Comparison of ENCODE assay signal across 8 mouse cellular contexts in the genomic region with DNA sequence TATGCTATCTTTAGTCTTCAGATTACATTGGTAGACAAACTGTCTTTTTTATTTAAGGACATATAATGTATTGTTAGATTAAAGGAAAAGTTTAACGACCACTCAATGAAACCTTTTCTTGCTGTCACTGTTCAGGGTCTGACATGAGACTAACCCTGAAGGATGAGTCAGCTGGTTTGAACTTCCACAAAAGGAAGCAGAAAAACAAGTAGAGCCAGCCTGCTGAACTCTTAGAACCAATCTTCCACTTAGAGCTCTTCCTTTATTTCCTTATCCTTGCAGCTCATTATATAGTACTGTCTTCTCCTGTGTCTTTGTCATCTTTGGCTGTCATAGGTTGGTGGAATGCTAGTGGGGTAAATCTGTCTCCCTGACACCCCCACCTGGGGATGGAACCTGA. TPM values are rescaled to one million over a fixed set of nuclear protein-coding genes. Genes with fewer than 3 reads are reported as not detected.
DNase-seq lines count a peak whose midpoint lies in the region; ATAC-seq and TF ChIP-seq lines count a peak whose summit lies in the region.

No protein-coding gene starts in this region.

- H3K36me3 ChIP-seq in hindbrain, embryonic 12.5 days, result peaks cover 41% of the 10 kb centered on the region
- H3K36me3 ChIP-seq in megakaryocyte, embryonic 14.5 days (replicated peaks; ENCODE audit: low read length), result peaks cover 69% of the 10 kb centered on the region

- intact Hi-C loops in heart, postnatal 36 days (cut with DNase I), result loop anchor here (2.0 to 5.0 kb wide), 2 partner anchors 31 to 41 kb away; no protein-coding TSS in a partner anchor
- intact Hi-C loops in gastrocnemius, postnatal 14 days (cut with DNase I; ENCODE audit: low total_unique reads), result no loop called here

- peak; percentile 24 for DNase-seq in heart, adult 8-10 months (ENCODE audit: low spot score)
- DNase-seq in heart, postnatal 36 days, result no peak
- DNase-seq in spleen, postnatal 10 days (ENCODE audit: low spot score in 2 of 2), result no peak
- DNase-seq in frontal cortex, postnatal 36 days (ENCODE audit: low spot score in 2 of 2), result no peak
- no peak for DNase-seq in gastrocnemius, postnatal 14 days

- TF ChIP-seq POLR2A in bone marrow macrophage, adult 2 months (IDR thresholded peaks at IDR 0.05; ENCODE audit: borderline replicate concordance, low read depth, low read length), result no peak

- no peaks in the 10 kb centered on the region for H3K27me3 ChIP-seq in hindbrain, embryonic 12.5 days
- no peaks in the 10 kb centered on the region for H3K27me3 ChIP-seq in megakaryocyte, embryonic 14.5 days (replicated peaks)

- WGBS in hindbrain, embryonic 12.5 days, result 93% methylated on average over 1 of the region's 1 CpGs

- H3K4me3 ChIP-seq in bone marrow macrophage, adult 2 months (ENCODE audit: insufficient read depth, low read length), result peak overlapping the region; percentile 57
- peak overlapping the region; percentile 14 for H3K4me3 ChIP-seq in hindbrain, embryonic 12.5 days
- peak overlapping the region; percentile 99 for H3K4me3 ChIP-seq in megakaryocyte, embryonic 14.5 days (replicated peaks)

- H3K27ac ChIP-seq in bone marrow macrophage, adult 2 months (ENCODE audit: insufficient read depth, low read depth, low read length), result peak overlapping the region; percentile 75
- no peak overlapping the region for H3K27ac ChIP-seq in hindbrain, embryonic 12.5 days

- no peaks in the 10 kb centered on the region for H3K9me3 ChIP-seq in hindbrain, embryonic 12.5 days (replicated peaks)
- no peaks in the 10 kb centered on the region for H3K9me3 ChIP-seq in megakaryocyte, embryonic 14.5 days

- no peak overlapping the region for H3K9ac ChIP-seq in hindbrain, embryonic 12.5 days

- peaks cover 24% of the 10 kb centered on the region for H3K4me1 ChIP-seq in bone marrow macrophage, adult 2 months (ENCODE audit: control insufficient read depth, insufficient read depth, low read length)
- H3K4me1 ChIP-seq in hindbrain, embryonic 12.5 days, result peaks cover 15% of the 10 kb centered on the region
- H3K4me1 ChIP-seq in megakaryocyte, embryonic 14.5 days, result peaks cover 66% of the 10 kb centered on the region

- no peak for TF ChIP-seq CTCF in bone marrow macrophage, adult 2 months (IDR thresholded peaks at IDR 0.05; ENCODE audit: low read depth, low read length)

- ATAC-seq in hindbrain, embryonic 12.5 days (ENCODE audit: low FRiP score), result no peak

- peak overlapping the region; percentile 84 for H3K4me2 ChIP-seq in hindbrain, embryonic 12.5 days (replicated peaks)

RNA-seq across cellular contexts. Expression of gene Rit1, which starts 1.2 kb away (rescaled TPM):
- total RNA-seq in heart, adult 8-10 months (2022), result 10 to 100 TPM; 61.8 to 76.1 (median 67.9) TPM
- total RNA-seq in heart, postnatal 36 days (2021), result 10 to 100 TPM; 91.0 to 99.6 TPM
- polyA plus RNA-seq in bone marrow macrophage, adult 2 months (2012; ENCODE audit: insufficient read depth, insufficient read length, missing spikeins), result 100 and 110 TPM in 2 replicates
- 43.6 and 47.1 TPM in 2 replicates for polyA plus RNA-seq in hindbrain, embryonic 12.5 days (2016; fragmentation: Nextera tagmentation; extraction: Ambion mirVana)
- polyA plus RNA-seq in megakaryocyte, embryonic 14.5 days (2012; ENCODE audit: insufficient read depth, low replicate concordance), result 30.4 and 71.5 TPM in 2 replicates
- 10 to 100 TPM; 17.3 to 21.4 TPM for total RNA-seq in gastrocnemius, postnatal 14 days (2021)

RNA-seq across cellular contexts. Expression of gene Khdc4, which starts 32.2 kb away (rescaled TPM):
- total RNA-seq in heart, adult 8-10 months (2022), result 10 to 100 TPM; 26.3 to 31.5 (median 27.8) TPM
- total RNA-seq in heart, postnatal 36 days (2021), result 10 to 100 TPM; 27.4 to 30.8 TPM
- 40.7 and 48.4 TPM in 2 replicates for polyA plus RNA-seq in bone marrow macrophage, adult 2 months (2012; ENCODE audit: insufficient read depth, insufficient read length, missing spikeins)
- polyA plus RNA-seq in hindbrain, embryonic 12.5 days (2016; fragmentation: Nextera tagmentation; extraction: Ambion mirVana), result 117 and 119 TPM in 2 replicates
- polyA plus RNA-seq in megakaryocyte, embryonic 14.5 days (2012; ENCODE audit: insufficient read depth, low replicate concordance), result 5.5 and 6.0 TPM in 2 replicates
- total RNA-seq in gastrocnemius, postnatal 14 days (2021), result 10 to 100 TPM; 18.0 to 20.8 TPM

RNA-seq across cellular contexts. Expression of gene Syt11, which starts 57.1 kb away (rescaled TPM):
- 1 to 10 TPM; 6.4 to 9.0 (median 7.7) TPM for total RNA-seq in heart, adult 8-10 months (2022)
- 1 to 10 TPM; 6.2 to 7.0 TPM for total RNA-seq in heart, postnatal 36 days (2021)
- polyA plus RNA-seq in bone marrow macrophage, adult 2 months (2012; ENCODE audit: insufficient read depth, insufficient read length, missing spikeins), result 12.1 and 13.5 TPM in 2 replicates
- polyA plus RNA-seq in hindbrain, embryonic 12.5 days (2016; fragmentation: Nextera tagmentation; extraction: Ambion mirVana), result 153 and 157 TPM in 2 replicates
- polyA plus RNA-seq in megakaryocyte, embryonic 14.5 days (2012; ENCODE audit: insufficient read depth, low replicate concordance), result 10.9 and 16.6 TPM in 2 replicates
- total RNA-seq in gastrocnemius, postnatal 14 days (2021), result 1 to 10 TPM; 3.7 to 4.2 TPM

Comparison
In these comparisons a context has a peak if more than half of its experiments do, and no peak if none do; other contexts are left out.
1. H3K4me3 ChIP-seq: peak in every context shown above with its lines; median percentile 99 in megakaryocyte, embryonic 14.5 days; 57 in bone marrow macrophage, adult 2 months; 14 in hindbrain, embryonic 12.5 days.